Mouse (Mus musculus) liver, postnatal 0 days (tissue): ENCODE data around the gene Plekhn1.

ENCODE experiments used
- CTCF ChIP-seq: sonication (generic); IDR thresholded peaks from 2 replicates; pipeline ENCODE4 v1.5.1; 2016; ENCODE audit warnings: antibody characterized with exemption, low read depth
- EP300 ChIP-seq: IDR thresholded peaks from 2 replicates; pipeline ENCODE4 v1.6.1; 2016; ENCODE audit warnings: antibody characterized with exemption, low read depth, mild to moderate bottlenecking

DNA sequence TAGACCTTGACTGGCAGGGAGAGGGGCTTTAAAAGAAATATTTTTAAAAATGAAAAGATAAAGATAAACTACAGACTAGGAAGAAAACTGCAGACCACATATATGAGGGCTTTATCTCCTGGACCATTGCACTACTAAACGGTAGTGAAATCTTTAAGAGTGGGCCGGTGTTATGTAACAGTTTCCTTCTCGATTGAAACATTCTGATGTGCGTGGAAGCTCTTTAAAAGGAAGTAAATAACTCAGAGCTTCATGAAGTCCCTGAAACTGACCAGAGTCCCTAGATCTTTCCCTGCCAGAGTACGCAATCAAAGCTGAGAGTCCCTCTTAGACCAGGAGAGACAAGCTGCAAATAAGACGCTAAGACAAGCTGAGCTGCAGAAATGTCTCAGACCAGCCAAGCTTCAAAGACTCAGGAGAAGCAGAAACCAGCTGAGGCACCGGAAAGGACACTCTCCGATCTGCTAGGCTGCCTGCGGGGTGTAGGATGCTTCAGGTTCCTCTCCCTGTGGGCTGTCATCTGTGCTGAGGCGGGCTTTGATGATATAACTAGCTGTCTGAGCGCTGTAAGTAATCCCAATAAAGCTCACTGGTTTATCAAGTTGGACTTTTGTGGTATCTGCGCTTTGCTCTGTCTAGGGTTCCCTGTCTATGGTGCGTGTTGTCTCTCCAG, 24.6 kb downstream of the Plekhn1 start:
- TF ChIP-seq CTCF (no peak), EP300 (no peak)
